Comparison of ENCODE assay signal across 10 mouse cellular contexts in the genomic region with DNA sequence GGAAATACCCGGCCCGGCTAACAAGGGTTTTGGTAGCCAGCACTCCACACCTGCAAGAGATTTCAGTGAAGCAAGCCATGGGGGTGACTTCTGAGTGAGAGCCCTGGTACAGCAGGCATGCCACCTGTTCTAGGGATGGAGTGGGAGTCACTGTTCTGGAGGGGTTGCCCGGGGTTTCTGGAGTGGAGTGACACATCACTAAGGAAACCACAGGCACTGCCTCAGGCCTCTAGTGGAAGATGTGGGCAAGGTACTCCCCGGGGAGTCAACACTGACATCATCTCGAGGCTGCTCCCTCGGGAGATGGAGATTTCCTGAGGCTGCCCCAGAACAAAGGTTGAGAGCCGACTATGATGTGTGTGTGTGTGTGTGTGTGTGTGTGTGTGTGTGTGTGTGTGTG. TPM values are rescaled to one million over a fixed set of nuclear protein-coding genes. Genes with fewer than 3 reads are reported as not detected.
DNase-seq lines count a peak whose midpoint lies in the region; ATAC-seq lines count a peak whose summit lies in the region.
"Had no signal": no experiment of that assay in that cellular context is flagged by ENCODE, and none has a peak within 500 bp of the region (broad histone marks: within the 10 kb centered on the region; RNA-seq: fewer than 3 reads in every experiment).

No protein-coding gene starts in this region.

- H3K4me2 ChIP-seq in forebrain, embryonic 11.5 days (ENCODE audit: low read depth, low read length, severe bottlenecking): peak overlapping the region; percentile 26; the same call in 1 of the 2 replicates
- peak overlapping the region; percentile 63 for H3K4me2 ChIP-seq in neural tube, embryonic 15.5 days
- H3K4me2 ChIP-seq: lung, embryonic 15.5 days had no signal

- WGBS in forebrain, embryonic 11.5 days: 45% methylated on average over 7 of the region's 7 CpGs
- 29% methylated on average over 7 of the region's 7 CpGs for WGBS in neural tube, embryonic 15.5 days

- peaks cover 13% of the 10 kb centered on the region; the same call in 1 of the 2 replicates for H3K4me1 ChIP-seq in forebrain, embryonic 11.5 days (replicated peaks; ENCODE audit: control insufficient read depth, insufficient read depth, low read length)
- H3K4me1 ChIP-seq in neural tube, embryonic 15.5 days: peaks cover 64% of the 10 kb centered on the region

- DNase-seq in Muller cell, postnatal 12 days (ENCODE audit: inconsistent ontology term): peak; percentile 51
- no peak for DNase-seq in forebrain, embryonic 11.5 days (ENCODE audit: low spot score)
- peak; percentile 58 to 63 for DNase-seq in layer of hippocampus, adult 8-10 months (ENCODE audit: low spot score in 2 of 2)
- DNase-seq in spleen, postnatal 36 days (ENCODE audit: low spot score in 2 of 2): no peak
- DNase-seq in urinary bladder, adult 2 months (ENCODE audit: low spot score): no peak
- DNase-seq in gastrocnemius, postnatal 10 days: no peak

- H3K9ac ChIP-seq in forebrain, embryonic 11.5 days (ENCODE audit: low read length): no peak overlapping the region
- peak overlapping the region; percentile 70 for H3K9ac ChIP-seq in neural tube, embryonic 15.5 days (replicated peaks)
- H3K9ac ChIP-seq: lung, embryonic 15.5 days had no signal

- no peak overlapping the region for H3K27ac ChIP-seq in forebrain, embryonic 11.5 days (ENCODE audit: low read depth, low read length)
- H3K27ac ChIP-seq in neural tube, embryonic 15.5 days (replicated peaks): no peak overlapping the region
- H3K27ac ChIP-seq: lung, embryonic 15.5 days had no signal

- no peak for ATAC-seq in forebrain, embryonic 11.5 days (replicated peaks; ENCODE audit: low FRiP score)
- ATAC-seq in neural tube, embryonic 15.5 days (ENCODE audit: low FRiP score): no peak

- no peaks in the 10 kb centered on the region for H3K9me3 ChIP-seq in forebrain, embryonic 11.5 days (ENCODE audit: control insufficient read depth, low read length)
- H3K9me3 ChIP-seq in neural tube, embryonic 15.5 days (replicated peaks): no peaks in the 10 kb centered on the region
- H3K9me3 ChIP-seq: lung, embryonic 15.5 days had no signal

- peaks cover 20% of the 10 kb centered on the region for H3K27me3 ChIP-seq in forebrain, embryonic 11.5 days (ENCODE audit: control insufficient read depth, insufficient read depth, low read length)
- peaks cover 9% of the 10 kb centered on the region; the same call in 1 of the 2 replicates for H3K27me3 ChIP-seq in neural tube, embryonic 15.5 days (replicated peaks)

- no peaks in the 10 kb centered on the region for H3K36me3 ChIP-seq in forebrain, embryonic 11.5 days (ENCODE audit: control insufficient read depth, insufficient read depth, low read length)
- H3K36me3 ChIP-seq in neural tube, embryonic 15.5 days: no peaks in the 10 kb centered on the region
- H3K36me3 ChIP-seq: lung, embryonic 15.5 days had no signal

- H3K4me3 ChIP-seq in forebrain, embryonic 11.5 days (ENCODE audit: low read depth, low read length): no peak overlapping the region
- H3K4me3 ChIP-seq in neural tube, embryonic 15.5 days (replicated peaks): peak overlapping the region; percentile 66
- H3K4me3 ChIP-seq: lung, embryonic 15.5 days had no signal

RNA-seq across cellular contexts. Expression of a gene that starts 3.4 kb away (rescaled TPM):
- 8.7 and 10.1 TPM in 2 replicates for polyA plus RNA-seq in forebrain, embryonic 11.5 days (2014; fragmentation: Nextera tagmentation; extraction: Ambion mirVana)
- 10 to 100 TPM in 3 of 4 experiments, 1 to 10 TPM in 1; 9.8 to 11.9 (median 10.6) TPM for total RNA-seq in layer of hippocampus, adult 8-10 months (2022)
- polyA plus RNA-seq in neural tube, embryonic 15.5 days (2015; fragmentation: Nextera tagmentation; extraction: Ambion mirVana): 98.5 and 116 TPM in 2 replicates
- polyA plus RNA-seq in urinary bladder, adult 2 months (2012; rRNA removed): 3.6 and 4.2 TPM in 2 replicates
- total RNA-seq in gastrocnemius, postnatal 10 days (2021): not detected

RNA-seq across cellular contexts. Expression of a gene that starts 4.9 kb away (rescaled TPM):
- polyA plus RNA-seq in forebrain, embryonic 11.5 days (2014; fragmentation: Nextera tagmentation; extraction: Ambion mirVana): 47.4 and 49.4 TPM in 2 replicates
- total RNA-seq in layer of hippocampus, adult 8-10 months (2022): 10 to 100 TPM; 50.7 to 55.0 (median 54.3) TPM
- 61.9 and 62.5 TPM in 2 replicates for polyA plus RNA-seq in neural tube, embryonic 15.5 days (2015; fragmentation: Nextera tagmentation; extraction: Ambion mirVana)
- 56.1 and 59.9 TPM in 2 replicates for polyA plus RNA-seq in urinary bladder, adult 2 months (2012; rRNA removed)
- 100 to 1,000 TPM; 137 to 157 TPM for total RNA-seq in gastrocnemius, postnatal 10 days (2021)

RNA-seq across cellular contexts. Expression of a gene that starts 25.0 kb away (rescaled TPM):
- not detected in 2 replicates for polyA plus RNA-seq in forebrain, embryonic 11.5 days (2014; fragmentation: Nextera tagmentation; extraction: Ambion mirVana)
- total RNA-seq in layer of hippocampus, adult 8-10 months (2022): not detected
- polyA plus RNA-seq in neural tube, embryonic 15.5 days (2015; fragmentation: Nextera tagmentation; extraction: Ambion mirVana): not detected in 2 replicates
- not detected in 2 replicates for polyA plus RNA-seq in urinary bladder, adult 2 months (2012; rRNA removed)
- not detected for total RNA-seq in gastrocnemius, postnatal 10 days (2021)
- polyA plus RNA-seq: heart, embryonic 16.5 days; lung, embryonic 15.5 days; stomach, embryonic 16.5 days had no signal

RNA-seq across cellular contexts. Expression of a gene that starts 50.4 kb away (rescaled TPM):
- not detected in 2 replicates for polyA plus RNA-seq in forebrain, embryonic 11.5 days (2014; fragmentation: Nextera tagmentation; extraction: Ambion mirVana)
- total RNA-seq in layer of hippocampus, adult 8-10 months (2022): under 1 TPM in 3 of 4 experiments, not detected in 1; 0.21 to 0.45 (median 0.27) TPM
- polyA plus RNA-seq in neural tube, embryonic 15.5 days (2015; fragmentation: Nextera tagmentation; extraction: Ambion mirVana): 0.13 TPM in 1 of 2 replicates, not detected in the other
- not detected in 2 replicates for polyA plus RNA-seq in urinary bladder, adult 2 months (2012; rRNA removed)
- total RNA-seq in gastrocnemius, postnatal 10 days (2021): not detected
- polyA plus RNA-seq: heart, embryonic 16.5 days; lung, embryonic 15.5 days; stomach, embryonic 16.5 days had no signal

RNA-seq across cellular contexts. Expression of a gene that starts 50.5 kb away (rescaled TPM):
- not detected in 2 replicates for polyA plus RNA-seq in forebrain, embryonic 11.5 days (2014; fragmentation: Nextera tagmentation; extraction: Ambion mirVana)
- total RNA-seq in layer of hippocampus, adult 8-10 months (2022): 1 to 10 TPM; 4.1 to 5.4 (median 4.4) TPM
- 0.35 and 0.46 TPM in 2 replicates for polyA plus RNA-seq in neural tube, embryonic 15.5 days (2015; fragmentation: Nextera tagmentation; extraction: Ambion mirVana)
- polyA plus RNA-seq in urinary bladder, adult 2 months (2012; rRNA removed): 0.04 TPM in 1 of 2 replicates, not detected in the other
- not detected for total RNA-seq in gastrocnemius, postnatal 10 days (2021)
- polyA plus RNA-seq: heart, embryonic 16.5 days; lung, embryonic 15.5 days; stomach, embryonic 16.5 days had no signal

Comparison
In these comparisons a context has a peak if more than half of its experiments do, and no peak if none do; other contexts are left out.
1. DNase-seq: peak in Muller cell, postnatal 12 days (single experiment) and layer of hippocampus, adult 8-10 months (2 of 2); none in forebrain, embryonic 11.5 days (single experiment), spleen, postnatal 36 days (0 of 2), urinary bladder, adult 2 months (single experiment) and gastrocnemius, postnatal 10 days (single experiment).